Mouse (Mus musculus) gastrocnemius, adult 2 months (tissue): ENCODE data around the gene Cdk11b. TPM values are rescaled to one million over a fixed set of nuclear protein-coding genes. Genes with fewer than 3 reads are reported as not detected.

Experiments used
- DNase-seq: peaks from one replicate; pipeline ENCODE4 v3.0.0; 2022
- H3K27ac ChIP-seq: fragments of 200-600 bp; 2 replicates; pipeline ENCODE4 v1.8.1; 2022; ENCODE audit warnings: mild to moderate bottlenecking
- H3K4me3 ChIP-seq: fragments of 200-600 bp; 2 replicates; pipeline ENCODE4 v1.8.1; 2022; ENCODE audit warnings: mild to moderate bottlenecking, moderate library complexity
- CTCF ChIP-seq: fragments of 200-600 bp; IDR thresholded peaks from 2 replicates; pipeline ENCODE4 v1.8.1; 2022; ENCODE audit warnings: antibody characterized with exemption, mild to moderate bottlenecking, moderate library complexity
- intact Hi-C: fragments of 180-260 bp; cut with DNase I; formaldehyde crosslinking; loops from one replicate; pipeline ENCODE4 v1.15.1; 2025
- long read RNA-seq, 2 experiments: library from polyadenylated mRNA; stranded (forward); transcript quantifications; one replicate each; pipeline ENCODE4 v2.0.0; 2021
- total RNA-seq, 2 experiments: library from RNA; stranded (reverse); gene quantifications; 2 replicates each; pipeline ENCODE4 v1.2.3; 2021

The Cdk11b gene
- 10 to 100 TPM; 28.4 to 32.0 TPM for total RNA-seq
- long read RNA-seq, experiment 1, transcript Cdk11b-201 (20 exons, 2,595 nt) = major isoform, 16 of 38 reads
- long read RNA-seq, experiment 1, partial matches to known transcripts = 3 of 38 reads
- long read RNA-seq, experiment 1, other reads (novel, unspliced or antisense) = 15 of 38 reads
- long read RNA-seq, experiment 2, transcript Cdk11b-202 (20 exons, 2,673 nt) = minor isoform, 6 of 62 reads
- long read RNA-seq, experiment 2, transcript Cdk11b-201 (20 exons, 2,595 nt) = major isoform, 18 of 62 reads
- long read RNA-seq, experiment 2, partial matches to known transcripts = 9 of 62 reads
- long read RNA-seq, experiment 2, other reads (novel, unspliced or antisense) = 29 of 62 reads

GRCm38 (mm10) chr4:155624338-155625291, at the start of gene Cdk11b:
Gene Cdk11b (plus strand): TSS chr4:155624854.
- H3K4me3 ChIP-seq = peak within 1 kb of the TSS; percentile 81
- no peak for TF ChIP-seq CTCF
- intact Hi-C loops = loop anchor here (5.0 kb wide), 2 partner anchors 43 to 78 kb away; partner anchors contain the start of genes Mib2 and Ssu72
- peak within 1 kb of the TSS; percentile 93 for H3K27ac ChIP-seq
- peak; percentile 97 for DNase-seq

GRCm38 (mm10) chr4:155574931-155575330, 49.7 kb upstream of the Cdk11b start:
- peak; percentile 72 for DNase-seq
- H3K4me3 ChIP-seq = peak overlapping the region; percentile 38
- peak overlapping the region; percentile 92 for H3K27ac ChIP-seq
- TF ChIP-seq CTCF = no peak
- intact Hi-C loops = no loop called here

GRCm38 (mm10) chr4:155575521-155575920, 49.1 kb upstream of the Cdk11b start:
- intact Hi-C loops = no loop called here
- no peak overlapping the region for H3K4me3 ChIP-seq
- peak overlapping the region; percentile 92 for H3K27ac ChIP-seq
- no peak for DNase-seq
- no peak for TF ChIP-seq CTCF

- peak; percentile 77 for DNase-seq
- intact Hi-C loops = no loop called here
- no peak for TF ChIP-seq CTCF
- Histone ChIP-seq H3K4me3 (no peak overlapping the region; the same call in 1 of the 2 replicates), H3K27ac (peak overlapping the region; percentile 92)
Observed at GRCm38 (mm10) chr4:155577132-155577531, 47.5 kb upstream of the Cdk11b start.

- DNase-seq = no peak
- intact Hi-C loops = no loop called here
- TF ChIP-seq CTCF = no peak
- Histone ChIP-seq H3K27ac (peak overlapping the region; percentile 92), H3K4me3 (peak overlapping the region; percentile 43)
Observed at GRCm38 (mm10) chr4:155577741-155578140, 46.9 kb upstream of the Cdk11b start.

- peak; percentile 93 for DNase-seq
- Histone ChIP-seq H3K27ac (peak overlapping the region; percentile 92), H3K4me3 (peak overlapping the region; percentile 43)
- intact Hi-C loops = no loop called here
- no peak for TF ChIP-seq CTCF
Observed at GRCm38 (mm10) chr4:155578336-155579125, 46.1 kb upstream of the Cdk11b start.

- intact Hi-C loops = loop anchor here (1.0 kb wide), 1 partner anchor 99 kb away; no protein-coding TSS in a partner anchor
- H3K4me3 ChIP-seq = no peak overlapping the region
- TF ChIP-seq CTCF = peak; percentile 87
- H3K27ac ChIP-seq = no peak overlapping the region
- peak; percentile 66 for DNase-seq
Observed at GRCm38 (mm10) chr4:155580420-155580819, 44.2 kb upstream of the Cdk11b start.

GRCm38 (mm10) chr4:155582279-155582905, 42.3 kb upstream of the Cdk11b start:
- DNase-seq = no peak
- Histone ChIP-seq H3K27ac (no peak overlapping the region), H3K4me3 (no peak overlapping the region)
- no peak for TF ChIP-seq CTCF
- intact Hi-C loops = no loop called here

- Histone ChIP-seq H3K27ac (peak overlapping the region; percentile 2; the same call in 1 of the 2 replicates), H3K4me3 (no peak overlapping the region)
- no peak for DNase-seq
- no peak for TF ChIP-seq CTCF
- intact Hi-C loops = no loop called here
Observed at GRCm38 (mm10) chr4:155589356-155589755, 35.3 kb upstream of the Cdk11b start.

- TF ChIP-seq CTCF = no peak
- no peak for DNase-seq
Observed at GRCm38 (mm10) chr4:155591012-155591719, 33.5 kb upstream of the Cdk11b start.

GRCm38 (mm10) chr4:155593780-155594179, 30.9 kb upstream of the Cdk11b start:
- DNase-seq = no peak
- Histone ChIP-seq H3K27ac (no peak overlapping the region), H3K4me3 (no peak overlapping the region)
- intact Hi-C loops = no loop called here
- TF ChIP-seq CTCF = no peak

More at GRCm38 (mm10) chr4:155591012-155591719, 33.5 kb upstream of the Cdk11b start:
- intact Hi-C loops = no loop called here
- Histone ChIP-seq H3K27ac (no peak overlapping the region), H3K4me3 (no peak overlapping the region)
